Mouse (Mus musculus) hindbrain, embryonic 12.5 days (tissue): Measurements from ENCODE around the gene Arfgef2. TPM values are rescaled to one million over a fixed set of nuclear protein-coding genes. Genes with fewer than 3 reads are reported as not detected.

Source experiments
- ATAC-seq: fragments of 200-750 bp; cut with Nextera tagmentation; 2 replicates; pipeline ENCODE4 v1.8.0; 2017; ENCODE audit warnings: moderate TSS enrichment; ENCODE audit not compliant: low FRiP score
- H3K27ac ChIP-seq: fragments of 300-500 bp; sonication (generic); 2 replicates; pipeline ENCODE4 v1.5.1; 2016; ENCODE audit warnings: mild to moderate bottlenecking
- H3K27me3 ChIP-seq: fragments of 300-500 bp; sonication (generic); 2 replicates; pipeline ENCODE4 v1.6.1; 2016; ENCODE audit warnings: mild to moderate bottlenecking
- H3K36me3 ChIP-seq: fragments of 300-500 bp; sonication (generic); 2 replicates; pipeline ENCODE4 v1.6.1; 2016; ENCODE audit warnings: mild to moderate bottlenecking
- H3K4me1 ChIP-seq: fragments of 300-500 bp; sonication (generic); 2 replicates; pipeline ENCODE4 v1.6.1; 2016
- H3K4me2 ChIP-seq: fragments of 300-500 bp; sonication (generic); replicated peaks from 2 replicates; pipeline ENCODE4 v1.6.1; 2016; ENCODE audit warnings: mild to moderate bottlenecking
- H3K4me3 ChIP-seq: fragments of 300-500 bp; sonication (generic); 2 replicates; pipeline ENCODE4 v1.5.1; 2016; ENCODE audit warnings: mild to moderate bottlenecking
- H3K9ac ChIP-seq: fragments of 300-500 bp; sonication (generic); 2 replicates; pipeline ENCODE4 v1.6.1; 2016; ENCODE audit warnings: mild to moderate bottlenecking, moderate library complexity
- H3K9me3 ChIP-seq: fragments of 300-500 bp; sonication (generic); replicated peaks from 2 replicates; pipeline ENCODE4 v1.6.1; 2016; ENCODE audit warnings: mild to moderate bottlenecking
- WGBS: fragments of 180-500 bp; shearing (Covaris S2); methylation state at CpG from one replicate; pipeline ENCODE4 v1.1.7; 2016; 5-methylcytosine and 5-hydroxymethylcytosine counted together
- polyA plus RNA-seq: library from polyadenylated mRNA; unstranded; fragments of >200 nt; fragmentation: Nextera tagmentation; extraction: Ambion mirVana; gene quantifications from 2 replicates; pipeline ENCODE4 v1.2.1, GENCODE M21; 2016

The Arfgef2 gene
- polyA plus RNA-seq, 1 experiment from 2014 or later = 6.4 TPM

- Histone ChIP-seq H3K4me2 (no peak overlapping the region), H3K27ac (no peak overlapping the region), H3K36me3 (peaks cover 10% of the 10 kb centered on the region; the same call in 1 of the 2 replicates), H3K9me3 (no peaks in the 10 kb centered on the region), H3K9ac (no peak overlapping the region), H3K4me3 (no peak overlapping the region), H3K27me3 (no peaks in the 10 kb centered on the region), H3K4me1 (no peaks in the 10 kb centered on the region)
- 95% methylated on average over 4 of the region's 4 CpGs for WGBS
- ATAC-seq = no peak
These were observed 29.4 kb downstream of the Arfgef2 start for GRCm38 (mm10) chr2:166834796-166835195.

GRCm38 (mm10) chr2:166835581-166835980 lies 30.2 kb downstream of the Arfgef2 start:
- WGBS = 57% methylated on average over 5 of the region's 5 CpGs
- no peak for ATAC-seq
- H3K4me2 ChIP-seq = no peak overlapping the region

GRCm38 (mm10) chr2:166841813-166842212 lies 36.4 kb downstream of the Arfgef2 start:
- WGBS = 84% methylated on average over 4 of the region's 4 CpGs
- ATAC-seq = no peak
- Histone ChIP-seq H3K9ac (no peak overlapping the region), H3K36me3 (0 out of 2 replicates have a peak, but pooled peaks cover 16% of the 10 kb centered on the region), H3K27me3 (no peaks in the 10 kb centered on the region), H3K4me2 (no peak overlapping the region), H3K27ac (no peak overlapping the region), H3K4me1 (no peaks in the 10 kb centered on the region), H3K9me3 (no peaks in the 10 kb centered on the region), H3K4me3 (no peak overlapping the region)

More at GRCm38 (mm10) chr2:166835581-166835980, 30.2 kb downstream of the Arfgef2 start:
- Histone ChIP-seq H3K27ac (no peak overlapping the region), H3K4me3 (no peak overlapping the region), H3K36me3 (peaks cover 14% of the 10 kb centered on the region; the same call in 1 of the 2 replicates), H3K4me1 (no peaks in the 10 kb centered on the region), H3K9ac (no peak overlapping the region), H3K27me3 (no peaks in the 10 kb centered on the region), H3K9me3 (no peaks in the 10 kb centered on the region)

GRCm38 (mm10) chr2:166850691-166851090 lies 45.3 kb downstream of the Arfgef2 start:
- Histone ChIP-seq H3K4me2 (no peak overlapping the region), H3K36me3 (peaks cover 50% of the 10 kb centered on the region), H3K4me1 (no peaks in the 10 kb centered on the region), H3K9ac (no peak overlapping the region), H3K4me3 (no peak overlapping the region), H3K27ac (no peak overlapping the region), H3K9me3 (peaks cover 6% of the 10 kb centered on the region), H3K27me3 (no peaks in the 10 kb centered on the region)
- no peak for ATAC-seq
- 88% methylated on average over 11 of the region's 11 CpGs for WGBS

GRCm38 (mm10) chr2:166852270-166852669 lies 46.9 kb downstream of the Arfgef2 start:
- Histone ChIP-seq H3K27ac (no peak overlapping the region), H3K27me3 (no peaks in the 10 kb centered on the region), H3K4me3 (no peak overlapping the region), H3K9me3 (peaks cover 6% of the 10 kb centered on the region), H3K4me2 (no peak overlapping the region), H3K9ac (no peak overlapping the region), H3K36me3 (peaks cover 56% of the 10 kb centered on the region), H3K4me1 (no peaks in the 10 kb centered on the region)
- WGBS = 97% methylated on average over 7 of the region's 7 CpGs
- ATAC-seq = no peak

- H3K4me3 ChIP-seq = no peak overlapping the region
- H3K9ac ChIP-seq = no peak overlapping the region
- H3K27me3 ChIP-seq = no peaks in the 10 kb centered on the region
- no peak for ATAC-seq
- peaks cover 6% of the 10 kb centered on the region for H3K9me3 ChIP-seq
- 96% methylated on average over 8 of the region's 8 CpGs for WGBS
- peaks cover 72% of the 10 kb centered on the region for H3K36me3 ChIP-seq
- no peak overlapping the region for H3K27ac ChIP-seq
- no peaks in the 10 kb centered on the region for H3K4me1 ChIP-seq
- no peak overlapping the region for H3K4me2 ChIP-seq
These were observed 50.4 kb downstream of the Arfgef2 start for GRCm38 (mm10) chr2:166855771-166856170.

- WGBS = 73% methylated on average over 6 of the region's 6 CpGs
- H3K27ac ChIP-seq = no peak overlapping the region
- H3K4me1 ChIP-seq = no peaks in the 10 kb centered on the region
- no peaks in the 10 kb centered on the region for H3K27me3 ChIP-seq
- no peak for ATAC-seq
- H3K4me3 ChIP-seq = no peak overlapping the region
- H3K36me3 ChIP-seq = peaks cover 71% of the 10 kb centered on the region
- peaks cover 6% of the 10 kb centered on the region for H3K9me3 ChIP-seq
- H3K4me2 ChIP-seq = no peak overlapping the region
- H3K9ac ChIP-seq = no peak overlapping the region
These were observed 51.0 kb downstream of the Arfgef2 start for GRCm38 (mm10) chr2:166856366-166856765.

GRCm38 (mm10) chr2:166857118-166857517 lies 51.7 kb downstream of the Arfgef2 start:
- Histone ChIP-seq H3K9ac (no peak overlapping the region), H3K36me3 (peaks cover 71% of the 10 kb centered on the region), H3K4me3 (no peak overlapping the region), H3K4me1 (no peaks in the 10 kb centered on the region), H3K27me3 (no peaks in the 10 kb centered on the region), H3K27ac (no peak overlapping the region), H3K9me3 (peaks cover 3% of the 10 kb centered on the region), H3K4me2 (no peak overlapping the region)
- 91% methylated on average over 2 of the region's 2 CpGs for WGBS
- ATAC-seq = no peak

GRCm38 (mm10) chr2:166859214-166859613 lies 53.8 kb downstream of the Arfgef2 start:
- H3K4me2 ChIP-seq = no peak overlapping the region
- no peak overlapping the region for H3K27ac ChIP-seq
- H3K9me3 ChIP-seq = no peaks in the 10 kb centered on the region
- no peak for ATAC-seq
- no peaks in the 10 kb centered on the region for H3K4me1 ChIP-seq
- peaks cover 70% of the 10 kb centered on the region for H3K36me3 ChIP-seq
- H3K4me3 ChIP-seq = no peak overlapping the region
- H3K9ac ChIP-seq = no peak overlapping the region
- no peaks in the 10 kb centered on the region for H3K27me3 ChIP-seq
- 88% methylated on average over 7 of the region's 7 CpGs for WGBS

- ATAC-seq = no peak
- WGBS = 71% methylated on average over 3 of the region's 3 CpGs
- H3K4me2 ChIP-seq = no peak overlapping the region
- H3K27me3 ChIP-seq = no peaks in the 10 kb centered on the region
- H3K4me1 ChIP-seq = no peaks in the 10 kb centered on the region
- H3K9ac ChIP-seq = no peak overlapping the region
- peaks cover 80% of the 10 kb centered on the region for H3K36me3 ChIP-seq
- no peak overlapping the region for H3K27ac ChIP-seq
- no peak overlapping the region for H3K4me3 ChIP-seq
- H3K9me3 ChIP-seq = no peaks in the 10 kb centered on the region
These were observed 57.1 kb downstream of the Arfgef2 start for GRCm38 (mm10) chr2:166862505-166862904.

- Histone ChIP-seq H3K9ac (no peak overlapping the region), H3K4me1 (no peaks in the 10 kb centered on the region), H3K27ac (no peak overlapping the region), H3K4me3 (no peak overlapping the region), H3K36me3 (peaks cover 79% of the 10 kb centered on the region), H3K4me2 (no peak overlapping the region), H3K27me3 (no peaks in the 10 kb centered on the region), H3K9me3 (no peaks in the 10 kb centered on the region)
- no peak for ATAC-seq
- 86% methylated on average over 10 of the region's 10 CpGs for WGBS
These were observed 60.1 kb downstream of the Arfgef2 start for GRCm38 (mm10) chr2:166865476-166865875.

GRCm38 (mm10) chr2:166870271-166870865 lies 65.0 kb downstream of the Arfgef2 start:
- peaks cover 81% of the 10 kb centered on the region for H3K36me3 ChIP-seq
- no peak for ATAC-seq
- 85% methylated on average over 20 of the region's 20 CpGs for WGBS
- no peaks in the 10 kb centered on the region for H3K27me3 ChIP-seq
- no peak overlapping the region for H3K9ac ChIP-seq
- H3K4me3 ChIP-seq = no peak overlapping the region
- H3K27ac ChIP-seq = no peak overlapping the region
- H3K9me3 ChIP-seq = no peaks in the 10 kb centered on the region
- no peak overlapping the region for H3K4me2 ChIP-seq
- no peaks in the 10 kb centered on the region for H3K4me1 ChIP-seq

- ATAC-seq = no peak
- Histone ChIP-seq H3K36me3 (peaks cover 77% of the 10 kb centered on the region), H3K27ac (no peak overlapping the region), H3K4me2 (no peak overlapping the region), H3K4me3 (no peak overlapping the region), H3K9me3 (no peaks in the 10 kb centered on the region), H3K4me1 (no peaks in the 10 kb centered on the region), H3K27me3 (no peaks in the 10 kb centered on the region), H3K9ac (no peak overlapping the region)
- WGBS = 90% methylated on average over 10 of the region's 10 CpGs
These were observed 65.5 kb downstream of the Arfgef2 start for GRCm38 (mm10) chr2:166870899-166871298.
